Mouse (Mus musculus) spleen, adult 2 months (tissue): ENCODE data around the gene Spp2.

ENCODE experiments used
- CTCF ChIP-seq: fragments of 200-500 bp; IDR thresholded peaks from 2 replicates; pipeline ENCODE4 v1.5.1; 2011; ENCODE audit warnings: mild to moderate bottlenecking, inconsistent platforms; ENCODE audit not compliant: insufficient read depth, insufficient read length, insufficient replicate concordance; ENCODE audit errors: extremely low read depth
- POLR2A ChIP-seq: fragments of 200-500 bp; IDR thresholded peaks from 2 replicates; pipeline ENCODE4 v1.6.1; 2011; ENCODE audit warnings: low read depth, low read length, inconsistent platforms

- TF ChIP-seq CTCF (no peak), POLR2A (no peak)
These were observed at the start of gene Spp2 for GRCm38 (mm10) chr1:88406807-88407198.
